Mouse (Mus musculus) myocyte (in vitro differentiated cells): Measurements from ENCODE around the gene Crocc2.

Source experiments
- CEBPB ChIP-seq: IDR thresholded peaks from 2 replicates; pipeline ENCODE4 v1.6.1; 2011; ENCODE audit warnings: mild to moderate bottlenecking, moderate library complexity; ENCODE audit not compliant: poor library complexity, insufficient read depth, severe bottlenecking
- E2F4 ChIP-seq: IDR thresholded peaks from one replicate; pipeline ENCODE4 v1.6.1; 2011; ENCODE audit warnings: mild to moderate bottlenecking, control low read depth, moderate library complexity; ENCODE audit not compliant: insufficient read depth
- MAX ChIP-seq: IDR thresholded peaks from one replicate; pipeline ENCODE4 v1.6.1; 2011; ENCODE audit warnings: low read depth, mild to moderate bottlenecking, control low read depth
- POLR2A ChIP-seq: IDR thresholded peaks from one replicate; pipeline ENCODE4 v1.6.1; 2011; ENCODE audit warnings: low read depth, mild to moderate bottlenecking, control low read depth, moderate library complexity; ENCODE audit not compliant: insufficient read length
- POLR2AphosphoS2 ChIP-seq: IDR thresholded peaks from one replicate; pipeline ENCODE4 v1.6.1; 2011; ENCODE audit warnings: low read depth, control low read depth; ENCODE audit not compliant: insufficient read length
- REST ChIP-seq: IDR thresholded peaks from one replicate; pipeline ENCODE4 v1.6.1; 2011; ENCODE audit warnings: mild to moderate bottlenecking, control low read depth, moderate library complexity; ENCODE audit not compliant: insufficient read depth, insufficient read length
- USF1 ChIP-seq: IDR thresholded peaks from one replicate; pipeline ENCODE4 v1.6.1; 2011; ENCODE audit warnings: low read depth, mild to moderate bottlenecking, control low read depth, moderate library complexity

DNA sequence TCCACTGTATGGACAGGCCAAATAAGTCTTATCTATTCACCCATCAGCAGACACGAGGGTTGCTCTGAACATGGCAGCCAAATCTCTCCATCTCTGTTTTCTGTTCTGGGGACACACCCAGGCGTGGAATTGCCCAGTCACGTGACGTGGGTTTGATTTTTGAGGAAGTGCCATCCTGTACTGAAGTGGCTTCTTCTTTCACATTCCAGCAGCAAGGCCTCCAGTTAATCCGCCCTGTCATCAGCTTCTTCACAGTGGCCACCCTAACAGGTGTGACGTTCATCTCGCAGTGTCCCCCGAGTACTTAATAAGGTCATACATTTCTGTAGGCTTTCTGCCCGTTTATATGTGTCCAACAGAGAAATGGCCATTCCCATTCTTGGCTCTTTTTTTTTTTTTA is 3.1 kb upstream of the Crocc2 start:
- TF ChIP-seq USF1 = peak; percentile 91
- no peak for TF ChIP-seq POLR2A
- no peak for TF ChIP-seq REST
- no peak for TF ChIP-seq CEBPB
- TF ChIP-seq E2F4 = no peak
- no peak for TF ChIP-seq POLR2AphosphoS2
- TF ChIP-seq MAX = no peak
